Mouse (Mus musculus) adrenal gland (tissue): Measurements from ENCODE around the gene Cdkn2aipnl.

Source experiments
- intact Hi-C: fragments of 180-260 bp; cut with DNase I; formaldehyde crosslinking; loops from one replicate; pipeline ENCODE4 v1.15.1; 2025

Gene Cdkn2aipnl

GRCm38 (mm10) chr11:51945548-51945947 lies 21.9 kb upstream of the Cdkn2aipnl start:
- intact Hi-C loops = no loop called here

GRCm38 (mm10) chr11:51946144-51946543 lies 21.3 kb upstream of the Cdkn2aipnl start:
- intact Hi-C loops = no loop called here

GRCm38 (mm10) chr11:51949155-51949840 lies 18.2 kb upstream of the Cdkn2aipnl start:
- intact Hi-C loops = no loop called here

GRCm38 (mm10) chr11:51949919-51950318 lies 17.5 kb upstream of the Cdkn2aipnl start:
- intact Hi-C loops = no loop called here

- intact Hi-C loops = no loop called here
These were observed 15.5 kb upstream of the Cdkn2aipnl start for GRCm38 (mm10) chr11:51951861-51952420.

- intact Hi-C loops = no loop called here
These were observed 11.3 kb upstream of the Cdkn2aipnl start for GRCm38 (mm10) chr11:51956112-51956511.

- intact Hi-C loops = no loop called here
These were observed 9.7 kb upstream of the Cdkn2aipnl start for GRCm38 (mm10) chr11:51957760-51958159.

GRCm38 (mm10) chr11:51959511-51959910 lies 8.0 kb upstream of the Cdkn2aipnl start:
- intact Hi-C loops = no loop called here

GRCm38 (mm10) chr11:51960061-51960460 lies 7.4 kb upstream of the Cdkn2aipnl start:
- intact Hi-C loops = no loop called here

GRCm38 (mm10) chr11:51960967-51961471 lies 6.4 kb upstream of the Cdkn2aipnl start:
- intact Hi-C loops = no loop called here

GRCm38 (mm10) chr11:51961761-51962160 lies 5.7 kb upstream of the Cdkn2aipnl start:
- intact Hi-C loops = loop anchor here (2.0 kb wide), 1 partner anchor 141 kb away; no protein-coding TSS in a partner anchor

GRCm38 (mm10) chr11:51962277-51962676 lies 5.2 kb upstream of the Cdkn2aipnl start:
- intact Hi-C loops = loop anchor here (2.0 kb wide), 1 partner anchor 141 kb away; no protein-coding TSS in a partner anchor

GRCm38 (mm10) chr11:51966651-51967050 lies 810 bp upstream of the Cdkn2aipnl start:
- intact Hi-C loops = loop anchor here (2.0 to 5.0 kb wide), 2 partner anchors 49 to 112 kb away; no protein-coding TSS in a partner anchor

- intact Hi-C loops = loop anchor here (5.0 kb wide), 1 partner anchor 52 kb away; no protein-coding TSS in a partner anchor
These were observed 1.4 kb downstream of the Cdkn2aipnl start for GRCm38 (mm10) chr11:51968896-51969295.

GRCm38 (mm10) chr11:51969511-51969910 lies 2.0 kb downstream of the Cdkn2aipnl start:
- intact Hi-C loops = loop anchor here (5.0 kb wide), 1 partner anchor 52 kb away; no protein-coding TSS in a partner anchor

- intact Hi-C loops = no loop called here
These were observed 4.2 kb downstream of the Cdkn2aipnl start for GRCm38 (mm10) chr11:51971644-51972043.

GRCm38 (mm10) chr11:51999611-52000289 lies 32.3 kb downstream of the Cdkn2aipnl start:
- intact Hi-C loops = no loop called here

- intact Hi-C loops = no loop called here
These were observed 33.0 kb downstream of the Cdkn2aipnl start, which contains the start of gene Ube2b for GRCm38 (mm10) chr11:52000290-52000962. TSS of gene Ube2b (minus strand) at chr11:52000762.

GRCm38 (mm10) chr11:52001341-52001740 lies 33.9 kb downstream of the Cdkn2aipnl start:
- intact Hi-C loops = no loop called here

- intact Hi-C loops = no loop called here
These were observed 34.4 kb downstream of the Cdkn2aipnl start for GRCm38 (mm10) chr11:52001861-52002260.

GRCm38 (mm10) chr11:52002842-52003504 lies 35.5 kb downstream of the Cdkn2aipnl start:
- intact Hi-C loops = no loop called here
